Mouse (Mus musculus) liver, embryonic 14.5 days (tissue): ENCODE measurements at regions not wholly inside any gene's neighbourhood (a gene's known extent, or its start where the extent isn't known, plus 50 kb on each side); places are given as distances from the start of the nearest gene placed in this dataset.

Experiments used
- CTCF ChIP-seq: IDR thresholded peaks from 2 replicates; pipeline ENCODE4 v1.5.1; 2016; ENCODE audit warnings: antibody characterized with exemption, low read depth, control low read depth
- EP300 ChIP-seq: IDR thresholded peaks from 2 replicates; pipeline ENCODE4 v1.6.1; 2016; ENCODE audit warnings: antibody characterized with exemption, low read depth

GRCm38 (mm10) chr12:107753536-107753935 is 249.9 kb downstream of the Bcl11b start:
- TF ChIP-seq EP300 = no peak
- no peak for TF ChIP-seq CTCF
